Mouse (Mus musculus): ENCODE measurements around the gene Ccdc162. TPM values are rescaled to one million over a fixed set of nuclear protein-coding genes. Genes with fewer than 3 reads are reported as not detected.
A peak's percentile ranks its signal among the peaks of the same experiment; 100 is the strongest.

The Ccdc162 gene
- total RNA-seq, 2 experiments from 2014 or later = 0.47 to 1.2 TPM

GRCm38 (mm10) chr10:41638776-41639175, 77.7 kb downstream of the Ccdc162 start:
- ATAC-seq (replicated peaks; ENCODE audit: poor library complexity) = no peak

GRCm38 (mm10) chr10:41635276-41636033, 81.0 kb downstream of the Ccdc162 start:
- ATAC-seq (replicated peaks; ENCODE audit: poor library complexity) = peak; percentile 81

- peak; percentile 41; the same call in 1 of the 2 replicates for ATAC-seq (replicated peaks; ENCODE audit: poor library complexity)
Observed at GRCm38 (mm10) chr10:41633801-41634200, 82.6 kb downstream of the Ccdc162 start.

- no peak for ATAC-seq (replicated peaks; ENCODE audit: poor library complexity)
Observed at GRCm38 (mm10) chr10:41632062-41632461, 84.4 kb downstream of the Ccdc162 start.

DNA sequence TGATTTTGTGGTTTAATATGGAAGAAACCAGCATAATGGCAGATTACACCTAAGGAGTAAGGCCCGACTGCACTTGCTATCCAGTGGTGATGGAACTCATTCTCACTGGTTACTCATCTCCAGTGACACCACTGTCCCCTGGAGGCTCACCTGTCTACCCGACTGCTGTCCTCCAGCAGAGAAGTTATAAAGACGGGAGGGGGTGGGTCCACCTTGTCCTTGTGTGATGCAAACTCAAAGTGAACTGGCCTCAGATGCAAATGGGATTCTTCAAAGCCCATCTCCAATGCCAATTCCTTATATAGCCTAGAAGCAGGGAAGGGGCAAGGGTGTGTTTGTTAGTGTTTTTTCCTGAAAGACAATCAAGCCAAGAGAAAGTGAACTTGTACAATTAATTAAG, 89.4 kb downstream of the Ccdc162 start:
- ATAC-seq (replicated peaks; ENCODE audit: poor library complexity) = no peak

GRCm38 (mm10) chr10:41619988-41620387, 96.4 kb downstream of the Ccdc162 start:
- ATAC-seq (replicated peaks; ENCODE audit: poor library complexity) = no peak

DNA sequence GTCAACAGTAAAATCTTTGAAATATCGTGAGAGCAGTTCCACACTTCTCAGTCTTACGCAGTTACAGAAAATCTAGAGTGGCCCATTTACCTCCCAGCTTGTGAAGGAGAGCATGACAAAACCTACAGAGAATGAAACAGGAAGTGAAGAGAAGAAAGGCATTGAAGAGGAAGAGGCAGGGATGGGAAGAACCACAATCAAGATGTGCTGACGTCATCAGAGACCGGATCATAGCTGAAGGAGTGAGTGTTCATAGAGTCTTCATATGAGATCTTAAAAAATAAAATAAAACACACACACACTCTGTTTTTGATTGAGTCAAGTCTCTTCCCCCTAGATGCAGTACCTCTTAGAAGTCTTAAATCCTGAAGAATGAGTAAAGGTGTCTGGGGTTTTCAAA, 100.9 kb downstream of the Ccdc162 start:
- peak; percentile 42; the same call in 1 of the 2 replicates for ATAC-seq (replicated peaks; ENCODE audit: poor library complexity)

DNA sequence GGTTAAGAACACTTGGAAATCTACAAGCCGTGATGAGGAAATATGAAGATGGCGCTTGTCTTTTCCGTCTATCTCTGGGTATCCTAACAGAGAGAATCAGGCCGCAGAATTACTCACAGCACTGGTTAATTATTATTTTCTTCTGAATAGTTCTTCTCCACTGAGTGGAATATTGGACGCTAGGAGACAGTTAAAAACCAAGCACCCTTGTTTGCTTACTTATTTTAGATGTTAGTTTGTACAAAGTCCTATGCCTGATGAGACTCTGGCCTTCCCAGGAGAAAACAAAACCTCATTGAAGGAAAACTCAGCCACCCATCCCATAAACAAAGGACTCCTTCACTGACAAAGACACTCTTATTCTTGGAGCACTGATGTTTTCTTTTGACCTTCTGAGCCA, 104.5 kb downstream of the Ccdc162 start:
- no peak for ATAC-seq (replicated peaks; ENCODE audit: poor library complexity)

- no peak for ATAC-seq (replicated peaks; ENCODE audit: poor library complexity)
Observed at GRCm38 (mm10) chr10:41609475-41609874, 107.0 kb downstream of the Ccdc162 start.

DNA sequence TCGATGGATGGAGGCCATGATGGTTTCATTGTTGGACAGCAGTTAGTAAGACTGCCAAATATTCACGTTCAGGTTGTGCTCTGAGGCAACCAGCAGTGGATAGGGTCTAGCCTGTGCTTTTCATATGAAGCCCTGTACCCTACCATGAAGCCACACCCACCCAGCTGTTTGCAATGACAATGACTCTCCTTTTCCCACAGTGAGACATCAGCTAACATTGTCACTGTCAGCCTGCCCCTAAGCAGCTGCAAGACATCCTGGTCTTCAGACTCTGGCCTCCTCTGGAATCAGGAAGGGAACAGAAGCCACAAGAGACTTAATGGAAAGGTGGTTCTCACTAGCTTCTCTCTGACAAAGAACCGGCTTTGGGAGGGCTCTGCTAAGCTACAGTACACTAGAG, 107.9 kb downstream of the Ccdc162 start:
- no peak for ATAC-seq (replicated peaks; ENCODE audit: poor library complexity)

- ATAC-seq (replicated peaks; ENCODE audit: poor library complexity) = no peak
Observed at GRCm38 (mm10) chr10:41602667-41603066, 113.8 kb downstream of the Ccdc162 start.

DNA sequence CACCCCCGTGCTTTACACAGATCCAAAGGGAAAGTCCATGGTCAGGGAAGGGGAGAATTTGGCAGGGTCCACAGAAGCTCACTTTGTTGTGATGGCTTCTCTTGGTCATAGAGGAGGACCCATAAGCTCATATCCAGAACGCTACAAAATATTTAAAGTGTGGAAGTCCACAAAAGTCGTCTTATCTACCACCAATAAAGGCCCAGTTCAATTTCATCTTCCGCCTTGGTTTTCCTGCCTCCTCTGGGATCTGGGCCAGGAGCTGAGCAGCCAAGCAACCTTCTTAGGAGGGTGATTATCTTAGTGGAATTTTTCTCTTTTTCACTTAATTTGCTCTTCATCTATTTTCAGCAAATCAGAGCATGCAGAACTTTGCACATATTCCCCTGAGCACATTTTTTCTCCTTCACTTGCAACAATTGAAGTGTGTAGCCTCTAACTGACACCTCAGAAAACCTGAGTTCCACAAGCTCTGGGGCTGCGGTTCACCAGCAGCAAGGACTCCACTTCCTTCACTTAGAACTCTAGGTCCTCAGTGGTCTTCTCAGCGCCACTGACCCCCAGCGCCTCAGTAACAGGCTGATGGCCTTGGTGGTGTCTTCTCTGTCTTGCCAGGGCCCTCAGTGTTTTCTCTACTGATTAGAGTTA, 114.4 kb downstream of the Ccdc162 start:
- ATAC-seq (replicated peaks; ENCODE audit: poor library complexity) = no peak

DNA sequence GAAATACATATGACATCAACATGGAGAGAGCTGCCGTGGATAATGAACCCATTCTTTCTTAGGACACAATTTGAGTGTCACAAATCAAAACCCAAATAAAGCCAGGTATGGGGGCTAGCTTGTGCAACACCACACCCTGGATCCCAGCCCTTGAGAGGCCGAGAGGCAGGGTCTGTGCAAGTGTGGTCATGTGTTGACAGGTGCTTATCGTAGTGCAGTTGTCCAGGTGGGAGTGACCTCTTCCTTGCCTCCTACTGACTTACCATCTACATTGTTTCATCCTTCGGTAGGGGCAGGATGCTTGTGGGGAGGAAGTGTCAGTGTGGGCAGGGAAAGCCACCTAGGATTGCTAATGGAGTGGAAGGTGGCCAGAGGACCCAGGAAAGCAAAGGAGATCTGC, 115.1 kb downstream of the Ccdc162 start:
- no peak for ATAC-seq (replicated peaks; ENCODE audit: poor library complexity)

- no peak for ATAC-seq (replicated peaks; ENCODE audit: poor library complexity)
Observed at GRCm38 (mm10) chr10:41599051-41599450, 117.4 kb downstream of the Ccdc162 start.

DNA sequence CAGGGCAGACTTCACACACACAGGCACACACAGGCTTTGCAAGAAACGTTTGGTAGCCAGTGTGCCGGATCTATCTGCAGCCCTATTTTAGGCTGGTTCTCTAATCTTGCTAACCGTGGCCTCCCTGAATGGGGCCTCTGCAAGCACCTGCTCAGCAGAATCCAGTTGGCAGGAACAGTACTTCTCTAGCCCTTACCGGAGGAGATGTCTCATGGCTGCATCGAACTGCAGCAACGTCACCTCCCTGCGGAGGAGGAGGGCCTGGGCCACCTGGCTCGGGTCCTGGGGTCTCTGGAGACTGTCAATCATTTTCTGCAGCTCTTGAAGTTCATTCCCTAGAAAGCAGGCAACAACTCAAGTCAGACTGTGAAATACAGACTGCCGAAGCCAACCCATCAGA, 118.2 kb downstream of the Ccdc162 start:
- no peak for ATAC-seq (replicated peaks; ENCODE audit: poor library complexity)

GRCm38 (mm10) chr10:41595550-41595949, 120.9 kb downstream of the Ccdc162 start:
- peak; percentile 94 for ATAC-seq (replicated peaks; ENCODE audit: poor library complexity)

DNA sequence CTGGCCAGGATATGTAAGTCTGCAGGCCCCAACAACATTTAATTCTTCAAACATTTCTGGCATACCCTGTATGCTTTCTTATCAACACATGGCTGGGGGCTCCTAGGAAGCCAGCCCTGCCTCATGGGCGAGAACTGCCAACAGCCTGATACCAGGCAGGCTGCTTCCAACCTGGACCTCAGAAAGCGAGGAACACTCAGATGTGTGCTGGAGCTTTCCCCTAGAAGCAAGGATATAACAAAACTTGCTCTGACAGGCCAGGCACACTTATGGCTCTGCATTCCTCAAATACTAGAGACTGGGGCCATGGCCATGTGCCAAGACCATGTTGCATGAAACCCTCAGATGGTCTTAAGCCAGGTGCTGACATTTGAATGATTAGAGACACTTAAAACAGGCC, 121.5 kb downstream of the Ccdc162 start:
- no peak for ATAC-seq (replicated peaks; ENCODE audit: poor library complexity)

GRCm38 (mm10) chr10:41594433-41594832, 122.0 kb downstream of the Ccdc162 start:
- ATAC-seq (replicated peaks; ENCODE audit: poor library complexity) = peak; percentile 40

- ATAC-seq (replicated peaks; ENCODE audit: poor library complexity) = no peak
Observed at GRCm38 (mm10) chr10:41588616-41589015, 127.8 kb downstream of the Ccdc162 start.

DNA sequence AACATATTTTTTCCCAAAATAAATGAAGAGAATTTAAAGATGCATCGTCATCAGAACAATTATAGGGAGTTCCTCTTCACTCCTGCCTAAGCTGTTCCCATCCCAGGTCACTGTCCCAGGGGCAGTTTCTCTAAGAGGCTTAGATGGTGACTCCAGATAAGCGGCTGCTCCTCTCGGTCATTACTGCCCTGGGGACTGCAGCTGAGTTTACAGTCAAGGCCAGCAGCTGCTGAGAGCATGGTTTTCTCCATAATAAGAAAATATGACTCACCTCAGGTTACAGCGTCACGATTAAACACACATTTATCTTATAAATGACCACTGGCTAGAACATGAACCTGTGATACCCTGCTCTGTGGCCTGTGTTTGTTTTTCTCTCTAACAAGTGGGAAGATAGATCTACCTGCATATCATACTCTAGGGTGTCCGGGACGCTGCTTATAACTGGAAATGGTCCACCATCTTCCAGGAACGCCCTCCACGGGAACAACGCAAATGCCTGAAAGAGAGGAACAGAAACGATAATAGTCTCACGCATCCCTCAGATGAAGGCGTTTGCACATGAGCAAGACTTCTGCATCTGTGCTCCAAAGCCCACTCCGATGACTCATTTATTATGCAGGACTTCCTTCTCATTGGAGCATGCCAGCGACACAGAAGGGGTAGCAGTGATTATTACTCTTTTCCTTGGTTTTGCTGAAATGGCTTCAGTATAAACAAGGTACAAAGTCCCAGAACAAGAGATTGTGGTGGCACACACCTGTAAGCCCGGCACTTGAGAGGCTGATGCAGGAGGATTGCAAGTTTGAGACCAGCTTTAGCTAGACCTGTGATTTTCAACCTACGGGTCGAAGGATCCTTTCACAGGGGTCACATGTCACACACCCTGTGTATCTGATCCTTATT, 129.2 kb downstream of the Ccdc162 start:
- ATAC-seq (replicated peaks; ENCODE audit: poor library complexity) = no peak

GRCm38 (mm10) chr10:41583383-41583782, 133.1 kb downstream of the Ccdc162 start:
- ATAC-seq (replicated peaks; ENCODE audit: poor library complexity) = no peak
